Mouse (Mus musculus) brain, embryonic 14.5 days (tissue): ENCODE data around the gene Upb1.
A peak's percentile ranks its signal among the peaks of the same experiment; 100 is the strongest.

Experiments used
- CTCF ChIP-seq: fragments of 200-500 bp; IDR thresholded peaks from 2 replicates; pipeline ENCODE4 v1.5.1; 2012; ENCODE audit warnings: inconsistent platforms, mild to moderate bottlenecking, moderate library complexity, borderline replicate concordance; ENCODE audit not compliant: insufficient read depth, insufficient read length; ENCODE audit errors: extremely low read depth
- POLR2A ChIP-seq: fragments of 200-500 bp; IDR thresholded peaks from 2 replicates; pipeline ENCODE4 v1.6.1; 2012; ENCODE audit warnings: mild to moderate bottlenecking, inconsistent platforms, borderline replicate concordance; ENCODE audit not compliant: poor library complexity, insufficient read depth, insufficient read length, severe bottlenecking; ENCODE audit errors: extremely low read depth

GRCm38 (mm10) chr10:75486086-75486979 is 85.4 kb downstream of the Upb1 start:
- TF ChIP-seq CTCF (peak; percentile 86; the same call in 1 of the 2 replicates), POLR2A (no peak)
